Mouse (Mus musculus) CH12.LX (cell line): ENCODE measurements around the gene Rab4a. TPM values are rescaled to one million over a fixed set of nuclear protein-coding genes. Genes with fewer than 3 reads are reported as not detected.

Source experiments
- DNase-seq: peaks from one replicate; pipeline ENCODE4 v3.0.0-alpha.2; 2013; ENCODE audit errors: extremely low read depth
- H3K27ac ChIP-seq: 2 replicates; pipeline ENCODE4 v1.5.1; 2012; ENCODE audit warnings: low read depth, mild to moderate bottlenecking, control low read depth, moderate library complexity; ENCODE audit not compliant: insufficient read depth
- H3K27me3 ChIP-seq: replicated peaks from 2 replicates; pipeline ENCODE3; 2012; ENCODE audit warnings: inconsistent platforms
- H3K36me3 ChIP-seq, 2 experiments: replicated peaks in 1 of 2; 2 replicates each; pipeline versions ENCODE3 to v1.6.1; 2012; ENCODE audit warnings: inconsistent platforms in 1 of 2, low read length in 1 of 2, mild to moderate bottlenecking in 1 of 2, mixed read lengths in 1 of 2, moderate library complexity in 1 of 2; ENCODE audit not compliant: control insufficient read depth in 1 of 2, insufficient read depth in 1 of 2
- H3K4me1 ChIP-seq, 2 experiments: 2 replicates each; pipeline ENCODE4 v1.6.1; 2012; ENCODE audit warnings: inconsistent platforms in 1 of 2, moderate library complexity in 1 of 2; ENCODE audit not compliant: insufficient read depth in 2 of 2, control insufficient read depth in 1 of 2
- H3K4me2 ChIP-seq: 2 replicates; pipeline ENCODE4 v1.6.1; 2012; ENCODE audit warnings: low read depth, mild to moderate bottlenecking, control low read depth; ENCODE audit not compliant: poor library complexity, insufficient read depth, severe bottlenecking
- H3K4me3 ChIP-seq, 3 experiments: fragments of 150-350 bp in 1 of 3; sonication (generic) in 1 of 3; replicated peaks in 1 of 3; 2 replicates each; pipeline versions ENCODE3 to v1.5.1; 2011 to 2012; ENCODE audit warnings: low read depth in 2 of 3, low read length in 2 of 3, mild to moderate bottlenecking in 2 of 3, moderate library complexity in 2 of 3, control low read depth in 1 of 3, improper control_type of control experiment in 1 of 3, inconsistent platforms in 1 of 3, mixed read lengths in 1 of 3; ENCODE audit not compliant: poor library complexity in 1 of 3
- H3K79me2 ChIP-seq: replicated peaks from 2 replicates; pipeline ENCODE4 v1.6.1; 2012; ENCODE audit warnings: mild to moderate bottlenecking, moderate library complexity; ENCODE audit not compliant: control insufficient read depth, poor library complexity, insufficient read depth, severe bottlenecking; ENCODE audit errors: extremely low read depth
- H3K9ac ChIP-seq: 2 replicates; pipeline ENCODE4 v1.6.1; 2012; ENCODE audit warnings: low read depth, mild to moderate bottlenecking, control low read depth, moderate library complexity; ENCODE audit not compliant: insufficient read depth
- H3K9me3 ChIP-seq: replicated peaks from 2 replicates; pipeline ENCODE3; 2012; ENCODE audit warnings: low read length, inconsistent platforms, mixed read lengths
- BHLHE40 ChIP-seq: IDR thresholded peaks from 2 replicates; pipeline ENCODE4 v1.6.1; 2011; ENCODE audit warnings: mild to moderate bottlenecking, low read depth, low read length, improper control_type of control experiment
- CHD2 ChIP-seq: IDR thresholded peaks from 2 replicates; pipeline ENCODE4 v1.6.1; 2011; ENCODE audit warnings: low read length, improper control_type of control experiment
- E2F4 ChIP-seq: IDR thresholded peaks from 2 replicates; pipeline ENCODE4 v1.6.1; 2011; ENCODE audit warnings: low read depth, low read length, improper control_type of control experiment; ENCODE audit not compliant: insufficient replicate concordance
- EP300 ChIP-seq: IDR thresholded peaks from 2 replicates; pipeline ENCODE4 v1.6.1; 2011; ENCODE audit warnings: low read length, improper control_type of control experiment
- GABPA ChIP-seq: IDR thresholded peaks from 2 replicates; pipeline ENCODE4 v1.6.1; 2012; ENCODE audit warnings: low read depth, low read length, improper control_type of control experiment, inconsistent platforms; ENCODE audit not compliant: insufficient replicate concordance
- KAT2A ChIP-seq: IDR thresholded peaks from 2 replicates; pipeline ENCODE4 v1.6.1; 2012; ENCODE audit warnings: low read length, improper control_type of control experiment, inconsistent platforms; ENCODE audit not compliant: insufficient replicate concordance
- MAFK ChIP-seq: IDR thresholded peaks from 2 replicates; pipeline ENCODE4 v1.6.1; 2011; ENCODE audit warnings: low read length, improper control_type of control experiment; ENCODE audit not compliant: insufficient replicate concordance
- MYC ChIP-seq: IDR thresholded peaks from 2 replicates; pipeline ENCODE4 v1.6.1; 2011; ENCODE audit warnings: low read depth, mild to moderate bottlenecking, improper control_type of control experiment, low read length
- NRF1 ChIP-seq: IDR thresholded peaks from 2 replicates; pipeline ENCODE4 v1.6.1; 2014; ENCODE audit warnings: low read depth, mild to moderate bottlenecking, inconsistent platforms, low read length, improper control_type of control experiment, moderate library complexity
- PAX5 ChIP-seq: IDR thresholded peaks from 2 replicates; pipeline ENCODE4 v1.6.1; 2012; ENCODE audit warnings: low read length, inconsistent platforms, mixed read lengths
- POLR2A ChIP-seq: IDR thresholded peaks from 2 replicates; pipeline ENCODE4 v1.6.1; 2011; ENCODE audit warnings: low read depth, mild to moderate bottlenecking, improper control_type of control experiment, low read length
- POLR2AphosphoS2 ChIP-seq: IDR thresholded peaks from 2 replicates; pipeline ENCODE4 v1.6.1; 2011; ENCODE audit warnings: low read depth, low read length, improper control_type of control experiment
- RAD21 ChIP-seq: IDR thresholded peaks from 2 replicates; pipeline ENCODE4 v1.6.1; 2011; ENCODE audit warnings: low read depth, mild to moderate bottlenecking, low read length, improper control_type of control experiment, moderate library complexity
- SMC3 ChIP-seq: IDR thresholded peaks from 2 replicates; pipeline ENCODE4 v1.6.1; 2011; ENCODE audit warnings: low read depth, low read length, improper control_type of control experiment
- UBTF ChIP-seq: IDR thresholded peaks from 2 replicates; pipeline ENCODE4 v1.6.1; 2012; ENCODE audit warnings: low read depth, mild to moderate bottlenecking, inconsistent platforms, low read length, improper control_type of control experiment, moderate library complexity
- USF2 ChIP-seq: conservative IDR thresholded peaks from 2 replicates; pipeline ENCODE4 v1.6.1; 2011; ENCODE audit warnings: low read depth, low read length, improper control_type of control experiment
- ZKSCAN1 ChIP-seq: IDR thresholded peaks from 2 replicates; pipeline ENCODE4 v1.6.1; 2012; ENCODE audit warnings: low read depth, inconsistent platforms, low read length, improper control_type of control experiment, borderline replicate concordance
- ZNF384 ChIP-seq: IDR thresholded peaks from 2 replicates; pipeline ENCODE4 v1.6.1; 2012; ENCODE audit warnings: low read depth, low read length, improper control_type of control experiment, inconsistent platforms
- dilution Hi-C: fragments of 300-500 bp; cut with MboI; formaldehyde crosslinking; loops from 2 replicates; pipeline ENCODE4 v1.14.3; 2020; ENCODE audit warnings: low sequenced_read_pairs; ENCODE audit not compliant: extremely low pct_unique_long_range_greater_than_20kb, extremely low pct_ligation_motif_present
- in situ Hi-C: fragments of 300-500 bp; cut with MboI; formaldehyde crosslinking; loops from 3 replicates; pipeline ENCODE4 v1.14.3; 2019; ENCODE audit warnings: low sequenced_read_pairs, low pct_ligation_motif_present, low pct_unique_long_range_greater_than_20kb, mixed read lengths
- polyA plus RNA-seq: library from polyadenylated mRNA; unstranded; fragments of >175 nt; gene quantifications from 2 replicates; pipeline ENCODE4 v1.2.1, GENCODE M21; 2012; ENCODE audit warnings: low read depth; ENCODE audit not compliant: insufficient read length
- total RNA-seq, 2 experiments: library from RNA; depleted of rRNA; stranded (reverse); fragments of 300-350 nt in 1 of 2; fragments of >200 nt in 1 of 2; gene quantifications; 2 replicates each; pipeline ENCODE4 v1.2.3; 2012 to 2014

Rab4a gene
- total and polyA plus RNA-seq, 3 experiments = not detected

DNA sequence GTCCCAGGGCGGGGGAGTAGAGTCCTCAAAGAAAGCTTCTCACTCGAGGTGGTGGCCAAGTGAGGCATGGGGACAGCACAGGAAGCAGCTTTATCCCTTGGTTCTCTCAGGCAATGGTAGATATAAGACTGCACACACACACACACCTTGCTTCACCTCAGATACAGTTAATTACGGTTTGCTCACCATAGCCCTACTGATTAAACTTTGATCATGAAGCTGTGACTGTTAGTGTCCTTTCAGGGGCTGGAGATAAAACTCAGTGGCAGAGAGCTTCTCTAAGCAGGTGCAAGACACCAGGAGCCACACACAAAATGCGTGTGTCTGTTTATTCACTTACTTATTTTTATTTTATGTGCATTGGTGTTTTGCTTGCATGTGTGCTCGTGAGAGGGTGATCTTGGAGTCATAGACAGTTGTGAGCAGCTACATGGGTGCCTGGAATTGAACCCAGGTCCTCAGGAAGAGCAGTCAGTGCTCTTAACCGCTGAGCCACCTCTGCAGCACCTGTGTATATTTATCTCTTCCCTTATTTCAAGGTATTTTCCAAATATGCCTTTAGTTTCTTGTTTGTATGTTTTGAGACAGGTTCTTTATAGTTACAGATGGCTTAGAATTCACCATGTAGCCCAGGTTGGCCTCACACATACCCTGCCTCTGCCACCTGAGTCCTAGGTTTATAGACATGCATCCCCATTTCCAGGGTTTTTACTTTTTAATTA is 2.2 kb downstream of the Rab4a start:
- no peak overlapping the region for H3K4me2 ChIP-seq
- no peak for TF ChIP-seq ZKSCAN1
- TF ChIP-seq POLR2A = no peak
- dilution Hi-C loops (no loop called here), in situ Hi-C loops (no loop called here)
- no peaks in the 10 kb centered on the region for H3K36me3 ChIP-seq
- no peak for DNase-seq
- H3K9ac ChIP-seq = no peak overlapping the region
- H3K4me1 ChIP-seq = peaks cover 3 to 10% of the 10 kb centered on the region in 2 experiments
- no peaks in the 10 kb centered on the region for H3K79me2 ChIP-seq
- H3K9me3 ChIP-seq = no peaks in the 10 kb centered on the region
- H3K4me3 ChIP-seq = no peak overlapping the region
- no peak overlapping the region for H3K27ac ChIP-seq
- peaks cover 8% of the 10 kb centered on the region for H3K27me3 ChIP-seq

DNA sequence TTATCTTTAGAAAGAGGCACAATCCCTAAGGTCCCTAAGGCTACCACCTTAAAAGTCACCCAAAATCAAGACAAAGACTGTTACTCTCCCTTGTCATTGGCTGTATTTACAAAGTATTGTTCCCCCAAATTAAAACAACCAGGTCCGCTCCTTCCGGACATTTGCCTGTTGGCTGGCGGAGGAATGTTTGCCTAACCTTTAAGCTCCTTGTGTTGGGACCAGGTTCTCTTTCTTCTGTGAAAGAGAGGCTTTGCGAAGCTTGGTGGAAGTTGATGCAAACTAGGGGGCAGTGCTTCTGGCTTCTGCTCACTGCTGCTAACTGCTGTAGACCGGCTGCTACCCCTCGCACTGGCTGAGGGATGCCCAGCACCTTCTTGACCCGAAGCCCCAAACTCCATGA is 2.9 kb downstream of the Rab4a start:
- no peak for DNase-seq
- in situ Hi-C loops = no loop called here
- Histone ChIP-seq H3K27ac (no peak overlapping the region), H3K9ac (no peak overlapping the region), H3K4me2 (no peak overlapping the region), H3K36me3 (no peaks in the 10 kb centered on the region), H3K4me3 (no peak overlapping the region), H3K79me2 (no peaks in the 10 kb centered on the region), H3K27me3 (peaks cover 8% of the 10 kb centered on the region), H3K4me1 (peaks cover 3 to 10% of the 10 kb centered on the region in 2 experiments), H3K9me3 (no peaks in the 10 kb centered on the region)
- TF ChIP-seq GABPA = no peak
- no peak for TF ChIP-seq BHLHE40
- no peak for TF ChIP-seq MAFK
- TF ChIP-seq ZNF384 = no peak
- TF ChIP-seq UBTF = no peak
- no peak for TF ChIP-seq EP300
- TF ChIP-seq MYC = no peak
- TF ChIP-seq USF2 = no peak
- no peak for TF ChIP-seq CHD2
- TF ChIP-seq KAT2A = no peak
- TF ChIP-seq SMC3 = no peak
- TF ChIP-seq PAX5 = no peak
- TF ChIP-seq POLR2AphosphoS2 = no peak
- no peak for TF ChIP-seq NRF1
- TF ChIP-seq E2F4 = no peak
- TF ChIP-seq RAD21 = no peak
- dilution Hi-C loops = no loop called here
